Mouse (Mus musculus): ENCODE measurements at regions not wholly inside any gene's neighbourhood (a gene's known extent, or its start where the extent isn't known, plus 50 kb on each side); places are given as distances from the start of the nearest gene placed in this dataset.
A peak's percentile ranks its signal among the peaks of the same experiment; 100 is the strongest.

GRCm38 (mm10) chr5:112110306-112110969, 141.9 kb downstream of the Cryba4 start:
- DNase-seq = no peak

- DNase-seq = no peak
Observed at GRCm38 (mm10) chr5:112120766-112121165, 131.6 kb downstream of the Cryba4 start.

GRCm38 (mm10) chr5:112121554-112121953, 130.8 kb downstream of the Cryba4 start:
- DNase-seq = no peak

- no peak for DNase-seq
Observed at GRCm38 (mm10) chr5:112122581-112122980, 129.7 kb downstream of the Cryba4 start.

- no peak for DNase-seq
Observed at GRCm38 (mm10) chr5:112127171-112127570, 125.1 kb downstream of the Cryba4 start.

GRCm38 (mm10) chr5:112132746-112133145, 119.6 kb downstream of the Cryba4 start:
- DNase-seq = no peak

GRCm38 (mm10) chr5:112133688-112134573, 118.4 kb downstream of the Cryba4 start:
- DNase-seq = no peak

GRCm38 (mm10) chr5:112136646-112137045, 115.7 kb downstream of the Cryba4 start:
- DNase-seq = no peak

GRCm38 (mm10) chr5:112138246-112138645, 114.1 kb downstream of the Cryba4 start:
- no peak for DNase-seq

GRCm38 (mm10) chr5:112142731-112143130, 109.6 kb downstream of the Cryba4 start:
- DNase-seq = no peak

GRCm38 (mm10) chr5:112143993-112144621, 108.2 kb downstream of the Cryba4 start:
- no peak for DNase-seq

- DNase-seq = peak; percentile 91
Observed at GRCm38 (mm10) chr5:112153675-112154085, 98.6 kb downstream of the Cryba4 start.

GRCm38 (mm10) chr5:112154650-112155049, 97.7 kb downstream of the Cryba4 start:
- DNase-seq = no peak

GRCm38 (mm10) chr5:112155051-112155450, 97.3 kb downstream of the Cryba4 start:
- no peak for DNase-seq

- DNase-seq = no peak
Observed at GRCm38 (mm10) chr5:112156005-112156404, 96.3 kb downstream of the Cryba4 start.

- DNase-seq = no peak
Observed at GRCm38 (mm10) chr5:112166410-112167175, 85.7 kb downstream of the Cryba4 start.

- DNase-seq = no peak
Observed at GRCm38 (mm10) chr5:112167790-112168189, 84.5 kb downstream of the Cryba4 start.

- DNase-seq = no peak
Observed at GRCm38 (mm10) chr5:112171325-112171724, 81.0 kb downstream of the Cryba4 start.

- peak; percentile 77 for DNase-seq
Observed at GRCm38 (mm10) chr5:112179213-112180057, 72.9 kb downstream of the Cryba4 start.

GRCm38 (mm10) chr5:112182775-112183174, 69.5 kb downstream of the Cryba4 start:
- DNase-seq = peak; percentile 55

- no peak for DNase-seq
Observed at GRCm38 (mm10) chr5:112195667-112196066, 56.7 kb downstream of the Cryba4 start.
